Mouse (Mus musculus) embryonic facial prominence, embryonic 14.5 days (tissue): ENCODE data around the gene Adipor2. TPM values are rescaled to one million over a fixed set of nuclear protein-coding genes. Genes with fewer than 3 reads are reported as not detected.

Source experiments
- ATAC-seq: fragments of 200-750 bp; cut with Nextera tagmentation; 2 replicates; pipeline ENCODE4 v1.8.0; 2017; ENCODE audit warnings: low read depth, moderate number of reproducible peaks, moderate TSS enrichment
- DNase-seq: peaks from one replicate; pipeline ENCODE4 v3.0.0-alpha.2; 2015; ENCODE audit warnings: low spot score
- H3K27ac ChIP-seq: fragments of 300-500 bp; sonication (generic); replicated peaks from 2 replicates; pipeline ENCODE4 v1.5.1; 2014; ENCODE audit warnings: low read depth, mild to moderate bottlenecking, low read length, moderate library complexity
- H3K27me3 ChIP-seq: fragments of 300-500 bp; sonication (generic); replicated peaks from 2 replicates; pipeline ENCODE4 v1.6.1; 2014; ENCODE audit warnings: low read length; ENCODE audit not compliant: control insufficient read depth, insufficient read depth
- H3K36me3 ChIP-seq: fragments of 300-500 bp; sonication (generic); 2 replicates; pipeline ENCODE4 v1.6.1; 2014; ENCODE audit warnings: low read length, mixed read lengths; ENCODE audit not compliant: control insufficient read depth, insufficient read depth
- H3K4me1 ChIP-seq: fragments of 300-500 bp; sonication (generic); 2 replicates; pipeline ENCODE4 v1.6.1; 2014; ENCODE audit warnings: antibody characterized with exemption, low read length; ENCODE audit not compliant: control insufficient read depth, insufficient read depth
- H3K4me2 ChIP-seq: fragments of 300-500 bp; sonication (generic); 2 replicates; pipeline ENCODE4 v1.6.1; 2014; ENCODE audit warnings: low read depth, mild to moderate bottlenecking, low read length, moderate library complexity, mixed read lengths
- H3K4me3 ChIP-seq: fragments of 300-500 bp; sonication (generic); 2 replicates; pipeline ENCODE4 v1.5.1; 2014; ENCODE audit warnings: low read depth, mild to moderate bottlenecking, low read length
- H3K9ac ChIP-seq: fragments of 300-500 bp; sonication (generic); 2 replicates; pipeline ENCODE4 v1.6.1; 2014; ENCODE audit warnings: low read depth, mild to moderate bottlenecking, low read length, moderate library complexity, mixed read lengths
- H3K9me3 ChIP-seq: fragments of 300-500 bp; sonication (generic); 2 replicates; pipeline ENCODE4 v1.6.1; 2016; ENCODE audit warnings: low read length; ENCODE audit not compliant: control insufficient read depth
- WGBS: fragments of 180-500 bp; shearing (Covaris S2); extraction: QIAGEN DNeasy Blood & Tissue Kit; methylation state at CpG from one replicate; pipeline ENCODE4 v1.1.7; 2014; 5-methylcytosine and 5-hydroxymethylcytosine counted together
- polyA plus RNA-seq: library from polyadenylated mRNA; unstranded; fragments of >200 nt; fragmentation: Nextera tagmentation; extraction: Ambion mirVana; gene quantifications from 2 replicates; pipeline ENCODE4 v1.2.1, GENCODE M21; 2014

Gene Adipor2
- 25.8 and 30.1 TPM in 2 replicates for polyA plus RNA-seq

DNA sequence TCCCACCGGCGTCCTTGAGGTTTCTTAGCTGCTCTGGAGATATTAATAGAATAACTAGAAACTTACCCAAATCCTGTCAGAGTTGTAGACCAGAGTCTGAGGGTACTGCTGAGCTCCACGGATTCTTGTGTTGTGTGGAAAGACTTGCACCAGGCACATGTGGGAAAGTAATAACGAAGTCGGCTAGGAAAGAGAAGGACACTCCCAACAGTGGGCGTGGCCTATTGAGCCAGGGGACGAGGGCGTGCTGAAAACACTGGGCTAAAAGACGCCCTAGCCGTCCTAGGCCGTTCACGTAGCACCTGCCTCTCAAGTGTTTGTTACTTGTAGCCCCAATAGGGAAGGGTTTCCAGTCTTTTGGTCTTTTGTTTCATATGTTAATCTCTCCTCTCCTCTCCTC lies at the start of gene Adipor2:
Gene Adipor2 (minus strand): TSS at position 351 of the 400 bp plus-strand sequence.
- Histone ChIP-seq H3K9ac (no peak within 1 kb of the TSS), H3K36me3 (no peaks in the 10 kb centered on the region), H3K4me1 (peaks cover 4% of the 10 kb centered on the region; the same call in 1 of the 2 replicates), H3K27me3 (no peaks in the 10 kb centered on the region), H3K9me3 (no peaks in the 10 kb centered on the region), H3K4me2 (peak within 1 kb of the TSS; percentile 28), H3K4me3 (no peak within 1 kb of the TSS), H3K27ac (no peak within 1 kb of the TSS)
- ATAC-seq (peak; percentile 63; the same call in 1 of the 2 replicates), DNase-seq (peak; percentile 80)
- 4% methylated on average over 12 of the region's 12 CpGs for WGBS

- no peaks in the 10 kb centered on the region for H3K27me3 ChIP-seq
- H3K4me3 ChIP-seq, result no peak overlapping the region
- no peaks in the 10 kb centered on the region for H3K36me3 ChIP-seq
- no peak overlapping the region for H3K9ac ChIP-seq
- H3K4me1 ChIP-seq, result no peaks in the 10 kb centered on the region
- no peak for DNase-seq
- WGBS, result 84% methylated on average over 1 of the region's 1 CpGs
- no peak overlapping the region for H3K4me2 ChIP-seq
- no peaks in the 10 kb centered on the region for H3K9me3 ChIP-seq
- no peak overlapping the region for H3K27ac ChIP-seq
- ATAC-seq, result no peak
Measured at GRCm38 (mm10) chr6:119466161-119466560, 48.7 kb upstream of the Adipor2 start.

- H3K9ac ChIP-seq, result no peak overlapping the region
- H3K27me3 ChIP-seq, result no peaks in the 10 kb centered on the region
- H3K4me1 ChIP-seq, result 0 out of 2 replicates have a peak, but pooled peaks cover 3% of the 10 kb centered on the region
- H3K4me3 ChIP-seq, result no peak overlapping the region
- DNase-seq, result no peak
- H3K4me2 ChIP-seq, result no peak overlapping the region
- H3K27ac ChIP-seq, result no peak overlapping the region
- no peaks in the 10 kb centered on the region for H3K9me3 ChIP-seq
- no peak for ATAC-seq
- no peaks in the 10 kb centered on the region for H3K36me3 ChIP-seq
- WGBS, result 59% methylated on average over 5 of the region's 5 CpGs
Measured at GRCm38 (mm10) chr6:119460391-119460790, 42.9 kb upstream of the Adipor2 start.

DNA sequence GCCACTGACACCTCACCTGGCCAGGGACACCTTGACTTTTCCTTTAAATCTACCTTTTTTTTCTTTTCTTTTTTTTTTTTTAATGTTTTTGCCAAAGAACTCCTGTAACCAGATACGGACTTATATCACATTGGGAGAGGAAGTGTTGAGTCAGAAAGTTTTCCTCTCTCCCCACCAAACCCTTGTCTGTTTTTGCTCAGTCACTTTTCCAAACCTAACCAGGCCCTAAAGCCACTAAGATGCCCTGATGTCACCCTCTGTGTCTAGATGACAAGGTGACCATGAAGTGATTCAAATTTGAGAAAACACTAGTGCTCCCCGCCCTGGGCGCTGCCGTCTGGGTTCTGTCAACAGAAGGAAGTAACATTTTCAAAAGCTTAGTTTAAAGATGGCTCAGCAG lies 41.5 kb upstream of the Adipor2 start:
- 78% methylated on average over 4 of the region's 4 CpGs for whole genome bisulfite sequencing
- Histone ChIP-seq H3K9ac (no peak overlapping the region), H3K27ac (no peak overlapping the region), H3K36me3 (no peaks in the 10 kb centered on the region), H3K9me3 (no peaks in the 10 kb centered on the region), H3K4me3 (no peak overlapping the region), H3K4me2 (no peak overlapping the region), H3K27me3 (no peaks in the 10 kb centered on the region), H3K4me1 (0 out of 2 replicates have a peak, but pooled peaks cover 3% of the 10 kb centered on the region)
- ATAC-seq (no peak), DNase-seq (no peak)

DNA sequence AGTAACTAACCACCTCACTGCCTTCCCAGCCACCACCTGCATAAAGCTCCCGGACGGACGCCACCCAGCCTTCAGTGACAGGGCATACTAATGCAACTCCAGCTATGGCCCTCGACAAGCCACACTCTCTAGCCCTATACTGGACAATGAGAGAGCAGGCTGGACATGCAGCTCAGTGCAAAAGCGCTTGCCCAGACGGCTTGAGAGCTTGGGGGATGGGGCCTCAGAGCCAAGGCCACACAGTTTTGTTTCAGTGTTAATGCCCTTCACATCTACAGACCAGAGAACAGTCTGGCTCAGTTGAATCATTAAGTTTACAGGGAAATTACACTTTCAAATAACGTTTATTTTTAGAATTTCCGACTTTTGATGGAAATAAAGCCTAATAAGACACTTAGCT lies 40.7 kb upstream of the Adipor2 start:
- no peak overlapping the region for H3K9ac ChIP-seq
- H3K4me1 ChIP-seq, result 0 out of 2 replicates have a peak, but pooled peaks cover 3% of the 10 kb centered on the region
- H3K27ac ChIP-seq, result no peak overlapping the region
- no peaks in the 10 kb centered on the region for H3K27me3 ChIP-seq
- no peak for ATAC-seq
- no peak for DNase-seq
- no peak overlapping the region for H3K4me2 ChIP-seq
- no peaks in the 10 kb centered on the region for H3K36me3 ChIP-seq
- H3K9me3 ChIP-seq, result no peaks in the 10 kb centered on the region
- 74% methylated on average over 8 of the region's 8 CpGs for WGBS
- no peak overlapping the region for H3K4me3 ChIP-seq

DNA sequence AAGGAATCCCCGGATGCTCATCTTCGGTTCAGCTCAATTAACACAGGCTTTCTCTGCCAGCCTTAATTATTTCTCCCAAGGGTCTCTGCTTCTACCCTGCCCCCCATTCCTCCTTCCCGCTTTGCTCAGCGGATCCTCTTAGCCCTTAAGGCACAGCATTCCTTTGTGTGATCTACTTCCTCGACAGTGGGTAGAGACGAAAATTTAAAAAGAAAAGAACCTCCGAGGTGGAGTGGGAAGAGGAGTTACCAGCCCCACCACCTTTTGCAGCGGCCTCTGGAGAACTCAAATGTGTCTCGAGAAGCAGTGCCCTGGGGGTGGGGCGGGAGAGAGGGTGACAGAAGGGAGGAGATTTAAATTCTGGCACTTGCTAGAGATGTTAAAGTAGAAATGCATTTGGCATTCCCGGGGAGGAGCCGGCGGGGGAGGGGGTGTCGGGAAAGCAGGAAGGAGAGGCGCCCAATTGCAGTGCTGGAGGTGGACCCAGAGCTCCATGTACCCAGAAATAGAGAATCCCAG lies 34.5 kb upstream of the Adipor2 start:
- DNase-seq (peak; percentile 83), ATAC-seq (peak; percentile 56)
- Histone ChIP-seq H3K4me3 (peak overlapping the region; percentile 37), H3K36me3 (no peaks in the 10 kb centered on the region), H3K9ac (peak overlapping the region; percentile 58), H3K27me3 (no peaks in the 10 kb centered on the region), H3K4me2 (peak overlapping the region; percentile 69), H3K27ac (peak overlapping the region; percentile 54), H3K4me1 (peaks cover 8% of the 10 kb centered on the region), H3K9me3 (no peaks in the 10 kb centered on the region)
- WGBS, result 1% methylated on average over 15 of the region's 15 CpGs

GRCm38 (mm10) chr6:119450965-119451943 lies 33.8 kb upstream of the Adipor2 start:
- DNase-seq (no peak), ATAC-seq (no peak)
- Histone ChIP-seq H3K36me3 (no peaks in the 10 kb centered on the region), H3K27ac (0 out of 2 replicates have a peak overlapping the region, but pooled peaks have one; percentile 54), H3K9ac (peak overlapping the region; percentile 58), H3K27me3 (no peaks in the 10 kb centered on the region), H3K4me2 (peak overlapping the region; percentile 69), H3K4me1 (peaks cover 8% of the 10 kb centered on the region), H3K9me3 (no peaks in the 10 kb centered on the region), H3K4me3 (peak overlapping the region; percentile 37)
- 36% methylated on average over 14 of the region's 14 CpGs for WGBS

- no peaks in the 10 kb centered on the region for H3K9me3 ChIP-seq
- WGBS, result 8% methylated on average over 15 of the region's 23 CpGs
- peak overlapping the region; percentile 71 for H3K4me2 ChIP-seq
- H3K9ac ChIP-seq, result peak overlapping the region; percentile 53
- peak; percentile 53 for ATAC-seq
- peaks cover 8% of the 10 kb centered on the region for H3K4me1 ChIP-seq
- H3K4me3 ChIP-seq, result peak overlapping the region; percentile 39
- no peak overlapping the region for H3K27ac ChIP-seq
- H3K27me3 ChIP-seq, result no peaks in the 10 kb centered on the region
- no peaks in the 10 kb centered on the region for H3K36me3 ChIP-seq
- DNase-seq, result peak; percentile 86
Measured at GRCm38 (mm10) chr6:119449060-119449499, 31.6 kb upstream of the Adipor2 start.
